Mouse (Mus musculus) cerebellum, postnatal 14 days (tissue): ENCODE measurements at regions not wholly inside any gene's neighbourhood (a gene's known extent, or its start where the extent isn't known, plus 50 kb on each side); places are given as distances from the start of the nearest gene placed in this dataset.

Experiments
- DNase-seq, 2 experiments: peaks; one replicate each; pipeline ENCODE4 v3.0.0; 2021; ENCODE audit warnings: mixed read lengths in 2 of 2

DNA sequence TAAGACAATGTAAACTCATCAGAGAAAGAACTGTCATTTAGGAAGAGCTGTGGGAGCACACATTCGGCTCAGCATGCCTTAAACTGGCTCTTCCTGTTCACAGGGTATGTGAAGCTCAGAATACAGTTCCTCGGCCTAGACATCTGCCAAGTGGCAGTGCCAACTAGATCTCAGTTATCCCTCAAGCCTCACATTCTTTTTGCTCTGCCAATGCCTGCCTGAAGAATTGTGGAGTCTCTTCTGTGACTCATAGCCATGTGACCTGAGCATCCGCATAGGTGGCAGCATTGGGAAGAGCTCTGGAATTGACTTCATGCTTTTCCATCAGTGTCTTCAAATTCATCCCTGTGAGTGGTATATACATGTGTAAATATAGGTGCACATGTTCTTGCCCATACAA, 59.7 kb downstream of the Prlhr start:
- peak in 1 of 2 experiments; percentile 13 for DNase-seq

DNA sequence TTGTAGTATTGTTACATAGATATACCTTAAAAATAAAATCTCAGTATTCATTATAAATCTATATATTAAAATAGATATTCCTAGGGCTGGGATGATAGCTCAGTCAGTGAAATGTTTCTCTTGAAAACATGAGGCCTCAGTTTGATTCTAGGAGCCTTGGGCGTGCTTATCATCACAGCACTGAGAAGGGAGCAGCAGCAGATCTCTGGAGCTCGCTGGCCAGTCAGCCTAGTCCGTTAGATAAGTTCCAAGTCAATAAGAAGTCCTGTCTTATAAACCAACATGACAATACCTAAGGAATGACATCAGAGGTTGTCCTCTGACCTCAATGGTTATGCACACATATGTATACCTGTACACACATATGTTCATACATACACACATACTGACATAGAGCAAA, 68.7 kb downstream of the Prlhr start:
- no peak for DNase-seq

DNA sequence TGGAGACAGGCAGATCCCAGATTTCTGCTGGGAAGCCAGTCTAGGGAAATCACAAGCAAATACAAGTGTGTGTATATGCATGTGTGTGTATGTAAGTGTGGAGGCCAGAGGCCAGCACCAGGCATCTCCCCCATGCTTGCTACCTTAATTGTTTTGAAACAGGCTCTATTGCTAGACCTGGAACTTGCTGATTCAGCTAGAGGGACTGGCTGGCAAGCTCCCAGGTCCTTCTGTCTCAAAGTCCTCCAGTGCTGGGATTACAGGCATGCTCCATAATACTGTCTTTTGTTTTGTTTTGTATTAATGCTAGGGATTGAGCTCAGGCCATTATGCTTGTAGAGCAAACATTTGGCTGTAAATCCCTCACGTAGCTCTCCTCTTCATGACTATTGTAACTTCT, 70.4 kb downstream of the Prlhr start:
- DNase-seq, result peak; percentile 9 to 22

DNA sequence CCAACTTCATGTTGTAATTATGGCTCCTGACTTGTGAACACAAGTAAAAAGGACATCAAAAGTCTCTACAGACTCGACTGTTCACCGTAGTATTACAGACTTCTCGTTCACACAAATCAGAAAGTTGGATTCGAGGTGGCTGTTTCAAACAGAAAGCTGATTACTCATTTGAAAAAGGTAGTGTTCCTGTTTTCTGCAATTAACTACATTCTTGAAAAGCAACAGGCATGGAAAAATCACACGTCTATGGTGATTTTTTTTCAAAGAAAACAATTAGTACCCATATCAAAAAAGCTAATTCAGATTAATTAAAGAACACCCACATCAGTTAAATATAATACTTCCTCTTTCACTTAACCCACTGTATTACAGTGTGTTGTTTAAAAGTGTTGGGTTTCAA, 71.5 kb downstream of the Prlhr start:
- DNase-seq, result no peak

DNA sequence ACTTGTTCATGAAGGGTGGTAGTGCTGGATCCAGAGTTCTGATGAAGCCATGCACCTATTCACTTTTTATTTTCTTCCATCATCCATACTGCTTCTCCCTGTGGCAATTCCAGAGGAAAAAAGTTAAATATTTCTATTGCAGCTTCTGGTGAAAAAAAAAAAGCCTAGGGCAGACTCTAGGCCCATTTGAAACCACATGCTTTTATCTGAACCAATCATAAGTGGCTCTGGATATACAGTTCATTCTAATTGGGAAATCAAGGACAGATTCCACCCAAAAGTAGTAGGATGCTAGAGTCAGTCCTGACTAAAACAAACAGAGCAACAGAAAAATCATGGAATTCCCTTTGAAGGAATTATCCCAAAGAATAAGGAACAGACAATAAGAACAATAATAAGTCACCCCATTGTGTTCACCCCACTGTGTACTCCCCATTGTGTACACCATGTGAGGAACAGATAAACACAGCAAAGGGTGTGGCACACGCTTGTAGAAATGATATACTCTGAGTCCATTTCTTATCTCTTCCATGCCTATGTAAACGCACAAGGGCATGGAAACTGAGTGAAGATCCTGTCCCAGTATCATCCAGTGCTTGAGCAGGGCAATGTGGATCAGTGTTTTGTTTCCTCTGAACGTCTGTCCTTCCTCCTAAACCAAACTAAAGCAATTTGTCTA, 81.4 kb downstream of the Prlhr start:
- DNase-seq, result no peak

DNA sequence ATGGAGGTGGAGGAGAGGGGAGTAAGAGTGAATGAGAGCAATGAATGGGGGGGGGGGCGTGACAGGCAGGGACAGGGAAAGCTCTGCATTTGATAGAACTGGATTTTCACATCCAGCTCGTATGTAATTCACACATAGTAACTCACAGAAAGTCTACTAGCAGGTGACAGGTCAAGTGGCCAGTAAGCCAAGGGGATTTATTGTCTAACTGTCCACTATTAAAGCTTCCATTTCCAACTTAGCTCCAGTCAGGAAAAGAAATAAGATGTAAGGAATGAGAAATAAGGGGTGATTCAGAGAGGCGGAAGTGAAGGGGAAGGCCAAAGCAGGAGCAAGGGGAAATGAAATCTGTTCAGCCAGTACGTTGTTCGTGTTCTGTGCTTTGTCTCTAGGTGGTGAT, 83.4 kb downstream of the Prlhr start:
- no peak for DNase-seq

DNA sequence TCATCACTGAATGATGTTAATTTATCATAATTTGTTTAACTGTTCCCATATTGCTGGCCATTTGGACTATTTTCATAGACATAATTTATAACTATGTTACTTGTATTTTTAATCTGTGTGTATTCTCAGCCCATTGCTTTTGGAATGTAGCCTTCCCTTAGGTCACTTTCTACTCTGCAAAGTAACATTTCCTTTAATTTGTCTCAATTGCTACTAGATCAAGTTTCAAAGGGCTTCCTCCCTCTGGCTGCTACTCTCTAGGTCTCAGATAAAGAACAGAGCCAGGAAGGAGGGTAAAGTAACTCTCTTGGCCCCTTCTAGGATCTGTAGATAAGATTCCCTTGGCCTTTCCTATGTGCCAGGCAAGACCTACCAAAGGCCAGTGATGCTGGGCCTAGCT, 85.4 kb downstream of the Prlhr start:
- DNase-seq, result no peak

DNA sequence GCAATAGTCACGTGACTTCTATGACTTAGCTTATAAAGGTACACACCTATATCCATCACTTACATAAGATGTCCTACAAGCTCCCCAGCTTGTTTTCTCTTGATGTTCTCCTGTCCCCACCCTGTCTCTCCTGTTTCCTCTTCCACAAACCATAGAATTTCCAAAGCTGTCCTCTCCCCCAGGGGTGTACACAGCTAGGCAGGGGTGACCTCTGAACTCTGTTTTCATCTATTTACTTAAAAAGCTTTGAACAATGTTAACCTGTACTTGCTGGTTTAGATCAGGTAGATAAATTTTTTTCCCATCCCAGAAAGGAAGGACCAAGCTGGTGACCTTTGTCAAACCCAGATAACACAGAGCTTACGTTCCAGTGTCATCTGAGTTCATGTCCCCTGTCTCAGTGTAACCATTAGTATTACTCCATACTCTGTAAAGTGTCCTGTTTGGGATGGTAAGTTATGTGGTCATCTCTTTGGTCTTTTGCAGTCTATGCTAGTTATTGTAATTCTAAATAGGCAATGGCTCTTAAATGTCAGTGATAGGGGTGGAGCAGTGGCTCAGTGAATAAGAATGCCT, 89.0 kb downstream of the Prlhr start:
- no peak for DNase-seq

DNA sequence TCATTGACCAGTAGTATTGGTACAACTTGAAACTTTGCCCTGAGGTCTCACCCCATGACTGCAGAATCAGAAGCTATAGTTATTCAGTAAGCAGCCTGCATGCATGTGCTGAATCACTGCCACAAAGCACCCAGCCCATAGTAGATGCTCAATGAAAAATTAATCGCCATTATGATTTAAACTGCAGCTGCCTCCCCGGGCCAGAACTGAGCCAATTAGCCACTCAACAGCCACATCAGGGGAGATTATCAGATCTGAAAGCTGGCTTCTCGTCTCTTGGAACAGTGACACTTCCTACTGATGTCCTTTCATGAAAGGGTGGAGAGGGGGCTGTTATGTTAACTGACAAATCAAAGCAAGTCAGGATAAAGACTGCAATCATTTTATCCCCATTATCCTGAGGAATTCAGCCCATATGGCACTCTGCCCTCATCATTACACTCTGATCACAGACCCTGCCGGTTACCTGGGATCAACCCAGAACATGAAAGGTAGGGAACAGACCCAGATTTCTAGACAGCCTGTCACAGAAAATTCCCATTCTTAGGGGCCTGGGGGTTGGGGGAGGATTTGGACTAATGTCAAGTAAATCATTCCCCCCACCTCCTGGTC, 104.0 kb downstream of the Prlhr start:
- DNase-seq, result no peak

DNA sequence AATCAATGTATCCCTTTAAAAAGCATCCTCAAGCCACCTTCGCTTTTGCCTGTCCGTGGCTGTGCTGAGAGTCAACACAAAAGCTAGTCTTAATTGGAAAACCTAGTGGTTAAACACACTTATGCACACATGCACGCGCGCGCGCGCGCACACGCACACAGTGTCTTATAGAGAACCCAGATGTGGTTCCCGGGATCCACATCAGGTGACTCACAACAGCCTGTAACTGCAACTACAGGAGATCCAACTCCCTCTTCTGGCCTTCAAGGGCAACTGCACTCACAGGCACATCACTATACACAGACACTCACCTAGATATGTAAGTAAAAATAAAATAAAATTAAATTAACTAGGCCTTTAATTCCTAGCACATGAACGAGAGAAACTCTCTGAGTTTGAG, 118.4 kb upstream of the Fam204a start:
- no peak for DNase-seq

DNA sequence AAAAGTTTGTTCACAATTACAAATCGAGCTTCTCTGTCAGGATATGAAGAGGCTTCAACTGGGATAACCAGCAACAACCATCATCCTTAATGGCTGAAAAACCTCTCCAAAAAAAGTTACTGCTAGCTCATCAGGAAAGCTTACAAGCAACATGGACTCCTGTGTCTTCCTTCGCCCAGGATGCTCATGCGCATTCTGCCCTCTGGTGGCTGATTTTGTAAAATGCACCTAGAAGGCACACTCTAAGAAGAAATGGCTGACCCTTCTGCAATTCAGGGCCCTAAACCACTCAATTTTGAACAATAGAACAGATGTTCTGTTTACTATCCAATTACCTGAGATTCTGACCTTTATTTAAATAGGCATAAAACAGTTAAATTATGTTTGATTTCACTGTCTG, 115.0 kb upstream of the Fam204a start:
- peak; percentile 66 to 77 for DNase-seq

DNA sequence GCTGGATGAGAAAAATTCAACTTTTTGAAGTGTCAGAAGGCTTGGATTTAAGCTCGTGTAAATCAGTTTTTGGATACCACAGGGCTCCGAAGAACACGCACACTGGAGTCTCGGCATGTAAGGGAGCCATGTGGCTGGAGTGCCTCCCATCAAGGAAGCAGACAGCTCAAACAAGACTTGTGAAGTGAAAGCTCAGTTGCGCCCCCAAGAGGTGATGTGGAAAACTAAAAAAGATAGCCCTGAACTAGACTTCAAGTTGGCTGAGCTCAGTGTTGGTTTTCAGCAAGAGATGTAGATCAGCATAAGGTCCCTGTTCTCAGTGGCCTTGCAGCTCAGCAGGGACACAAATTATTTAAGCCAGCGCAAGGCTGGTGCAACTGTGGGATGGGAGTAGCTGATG, 113.7 kb upstream of the Fam204a start:
- DNase-seq, result peak in 1 of 2 experiments; percentile 15

DNA sequence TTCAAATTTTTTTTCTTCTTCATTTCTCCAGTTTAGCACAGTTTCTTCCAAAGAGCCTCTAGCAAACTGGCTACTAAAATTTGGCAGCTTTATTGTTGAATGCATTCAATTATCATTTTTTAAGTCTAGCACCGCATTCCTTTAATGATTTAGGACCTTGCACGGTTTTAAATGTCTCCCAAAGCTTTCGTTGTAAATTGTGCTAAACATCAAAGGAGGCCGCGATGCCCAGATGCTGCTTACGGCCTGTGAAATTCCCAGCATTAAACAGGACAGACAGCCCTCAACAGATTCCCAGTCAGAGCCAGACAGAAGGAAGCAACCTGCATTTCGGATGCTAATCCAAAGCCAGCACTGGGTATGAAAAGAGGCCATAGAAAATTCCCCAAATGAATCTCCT, 108.0 kb upstream of the Fam204a start:
- DNase-seq, result no peak

DNA sequence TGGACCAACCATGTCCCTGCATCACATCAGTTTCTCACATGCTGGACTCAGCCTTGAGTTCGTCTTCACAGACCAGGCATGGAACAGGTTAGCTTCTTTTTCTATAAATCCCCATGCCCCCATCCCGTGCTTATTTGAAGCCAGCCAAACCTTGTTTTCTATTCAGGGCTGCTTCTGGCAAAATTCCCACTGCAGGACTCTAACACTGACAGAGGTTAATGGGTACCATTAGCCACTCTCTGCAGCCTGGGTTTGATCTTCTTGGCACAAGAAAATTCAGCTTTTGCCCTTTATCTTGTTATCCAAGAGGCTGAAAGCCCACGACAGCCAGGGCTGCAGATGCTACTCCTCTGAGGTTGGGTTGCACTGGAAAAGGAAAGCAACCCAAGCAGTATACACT, 101.8 kb upstream of the Fam204a start:
- DNase-seq, result no peak

DNA sequence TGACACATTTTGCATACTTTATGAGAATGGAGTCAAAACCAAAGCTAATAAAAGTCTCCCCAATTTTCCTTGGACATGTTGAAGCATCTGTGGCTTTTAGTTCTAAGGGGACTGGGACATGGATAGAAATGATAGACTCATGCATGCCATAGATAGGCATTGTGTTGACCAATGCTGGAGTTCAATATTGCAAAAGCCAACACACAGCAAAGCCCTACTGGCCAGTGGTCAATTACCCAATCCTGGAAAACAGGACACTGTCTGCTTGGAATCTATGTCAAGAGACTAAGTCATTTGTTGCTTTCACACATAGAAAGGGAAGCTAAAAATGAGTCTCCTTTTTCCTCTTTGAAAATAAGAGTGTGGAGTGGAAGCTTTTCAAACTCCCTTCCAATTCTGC, 99.1 kb upstream of the Fam204a start:
- DNase-seq, result no peak

DNA sequence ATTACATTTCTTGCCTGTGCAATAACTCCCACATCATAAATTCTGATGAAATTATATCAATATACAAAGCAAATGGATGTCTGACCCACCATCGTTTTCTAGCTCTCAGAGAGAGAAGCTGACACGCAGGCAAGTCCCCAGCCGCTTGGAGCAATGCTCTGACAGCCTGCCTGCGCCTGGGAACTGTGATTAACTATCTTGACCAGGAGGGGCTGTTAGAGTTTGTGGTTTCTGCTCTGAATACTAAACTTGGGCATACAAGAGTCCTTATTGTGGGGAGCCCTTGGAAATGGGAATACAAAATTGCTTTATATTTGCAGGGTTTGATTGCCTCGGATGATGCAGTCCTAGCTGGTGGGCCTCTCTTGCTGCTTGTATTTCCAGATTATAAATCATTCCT, 98.6 kb upstream of the Fam204a start:
- no peak for DNase-seq

DNA sequence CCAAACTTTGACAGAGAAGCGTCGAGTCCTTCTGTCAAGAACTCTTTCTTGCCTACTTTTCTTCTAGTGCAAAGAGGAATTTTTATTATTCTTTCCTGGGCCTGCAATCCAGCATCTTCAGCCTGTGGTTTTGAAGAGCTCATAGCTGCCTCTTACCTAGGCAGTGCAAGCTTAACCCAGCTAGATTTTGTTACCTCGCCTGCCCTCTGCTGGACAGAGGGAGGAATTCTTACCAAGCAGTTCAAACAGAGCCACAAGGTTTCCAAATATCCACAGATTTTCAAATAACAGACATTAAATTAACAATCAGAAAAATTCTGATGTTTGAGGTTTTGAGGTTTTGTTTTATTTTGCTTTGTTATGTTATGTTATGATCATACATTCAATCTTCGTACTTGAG, 84.1 kb upstream of the Fam204a start:
- DNase-seq, result peak; percentile 81 to 84

DNA sequence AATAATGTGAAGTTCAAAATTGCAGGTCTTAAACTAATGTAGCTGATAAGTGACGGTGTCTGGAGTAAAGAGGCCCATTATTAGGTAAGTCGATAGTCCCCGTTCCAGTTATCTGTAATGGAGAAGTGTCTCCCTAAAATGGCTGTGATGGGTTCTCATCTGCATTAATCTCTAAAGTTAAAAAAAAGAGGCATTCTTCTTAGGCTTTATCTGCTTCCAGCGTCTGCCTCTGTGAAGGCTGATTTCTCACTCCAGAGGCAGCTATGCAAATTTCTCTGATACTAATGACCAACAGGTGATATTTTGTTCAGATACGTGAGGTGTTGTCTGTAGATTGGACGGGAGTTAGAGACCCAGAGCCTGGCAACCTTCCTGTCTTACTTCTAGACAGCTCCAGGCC, 75.9 kb upstream of the Fam204a start:
- DNase-seq, result no peak

DNA sequence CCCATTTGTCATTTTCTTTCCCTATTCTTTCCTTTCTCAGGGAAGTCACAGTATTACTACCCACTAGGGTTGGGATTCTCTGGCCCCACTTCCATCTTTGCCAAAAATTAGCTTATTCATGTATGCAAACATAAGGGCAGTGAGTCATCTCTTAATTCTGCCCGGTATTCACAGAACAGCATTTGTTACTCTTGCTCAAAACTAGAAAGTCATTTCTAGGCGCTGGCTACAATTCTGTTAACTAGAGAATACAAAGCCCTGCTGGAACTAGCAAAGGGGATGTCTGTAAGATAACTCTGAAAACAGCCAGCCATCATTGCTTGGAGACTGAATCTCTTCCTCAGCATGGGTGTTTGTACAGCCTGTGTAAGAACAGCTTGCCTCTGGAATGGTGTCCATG, 74.4 kb upstream of the Fam204a start:
- DNase-seq, result peak in 1 of 2 experiments; percentile 1

DNA sequence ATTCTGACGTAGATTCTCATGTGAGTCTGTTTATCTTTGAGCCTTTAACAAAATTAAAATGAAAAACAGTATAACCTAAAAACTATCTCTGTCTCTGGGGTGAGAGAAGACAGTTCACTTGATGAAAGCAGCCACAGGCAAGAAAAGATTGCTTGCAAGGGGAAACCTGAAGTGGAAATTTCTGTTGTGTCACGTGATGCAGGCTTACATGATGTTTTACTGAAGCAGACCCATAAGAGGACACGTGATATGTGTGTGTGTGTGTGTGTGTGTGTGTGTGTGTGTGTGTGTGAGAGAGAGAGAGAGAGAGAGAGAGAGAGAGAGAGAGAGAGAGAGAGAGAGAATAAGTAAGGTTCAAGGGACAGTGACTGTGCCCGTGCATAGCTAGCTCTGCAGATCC, 63.7 kb upstream of the Fam204a start:
- no peak for DNase-seq

DNA sequence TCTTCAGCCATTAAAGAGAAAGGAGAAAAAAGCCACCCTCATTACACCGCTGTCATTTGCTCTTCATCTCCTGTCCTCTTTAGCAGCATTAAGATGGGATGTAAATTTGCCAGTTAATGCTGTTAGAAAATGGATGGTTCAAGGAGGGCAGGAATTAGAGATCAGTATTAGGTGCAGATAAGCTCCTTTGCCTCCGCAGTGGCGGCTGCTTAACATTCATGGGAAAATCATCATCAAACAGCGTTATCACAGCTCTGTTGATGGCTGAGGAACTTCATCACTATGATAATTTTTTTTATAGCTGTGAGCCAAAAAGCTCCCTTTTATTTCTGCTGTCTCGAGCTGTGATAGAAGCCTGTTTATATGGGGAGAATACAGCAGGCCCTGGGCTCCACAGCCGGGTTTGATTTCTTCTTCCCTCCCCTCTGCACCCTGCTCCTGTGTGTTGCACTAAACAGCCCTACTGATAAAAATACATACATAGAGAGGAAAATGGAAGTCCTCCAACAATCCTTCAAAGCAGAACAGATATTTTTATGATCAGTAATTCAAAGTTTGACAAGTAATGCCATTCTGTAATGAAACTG, 60.4 kb upstream of the Fam204a start:
- DNase-seq, result no peak

DNA sequence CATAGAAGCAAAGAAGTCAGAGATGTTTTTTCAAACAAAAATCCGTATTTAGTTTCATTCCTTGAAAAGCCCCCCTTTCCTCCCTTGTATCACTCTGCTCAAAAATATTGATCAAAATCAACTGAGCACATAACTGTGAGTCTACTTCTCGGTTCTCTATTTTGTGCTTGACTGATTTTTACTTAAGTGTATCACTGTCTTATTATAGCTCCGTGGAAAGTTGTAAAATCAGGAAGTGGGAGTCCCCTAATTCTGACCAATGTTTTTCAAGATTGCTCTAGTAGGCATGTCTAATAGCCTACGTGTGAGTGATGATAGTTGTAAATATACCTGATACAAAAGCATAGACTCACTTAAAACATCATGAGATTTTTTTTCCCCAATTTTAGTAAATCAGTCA, 58.4 kb upstream of the Fam204a start:
- DNase-seq, result no peak
